ENCODE assay signal across 8 mouse cellular contexts in genomic region chrX:144688207-144689118, GRCm38 (mm10). TPM values are rescaled to one million over a fixed set of nuclear protein-coding genes. Genes with fewer than 3 reads are reported as not detected.
DNase-seq lines count a peak whose midpoint lies in the region; ATAC-seq lines count a peak whose summit lies in the region.

Gene Rtl4, plus strand, starts transcription at chrX:144688907.

- H3K27me3 ChIP-seq in heart, embryonic 15.5 days, result peaks cover 12% of the 10 kb centered on the region; the same call in 1 of the 2 replicates
- H3K27me3 ChIP-seq in forebrain, embryonic 13.5 days, result peaks cover 19% of the 10 kb centered on the region; the same call in 1 of the 2 replicates
- peaks cover 31% of the 10 kb centered on the region for H3K27me3 ChIP-seq in limb, embryonic 11.5 days (ENCODE audit: control insufficient read depth, insufficient read depth, low read length)
- peaks cover 13% of the 10 kb centered on the region for H3K27me3 ChIP-seq in neural tube, embryonic 12.5 days (replicated peaks)

- peak within 1 kb of the TSS; percentile 55 for H3K4me3 ChIP-seq in heart, embryonic 15.5 days
- H3K4me3 ChIP-seq in forebrain, embryonic 13.5 days, result peak within 1 kb of the TSS; percentile 45
- H3K4me3 ChIP-seq in limb, embryonic 11.5 days (ENCODE audit: low read depth, low read length), result peak within 1 kb of the TSS; percentile 33
- H3K4me3 ChIP-seq in neural tube, embryonic 12.5 days, result peak within 1 kb of the TSS; percentile 43

- H3K9ac ChIP-seq in heart, embryonic 15.5 days, result peak within 1 kb of the TSS; percentile 44; the same call in 1 of the 2 replicates
- H3K9ac ChIP-seq in forebrain, embryonic 13.5 days, result peak within 1 kb of the TSS; percentile 56
- no peak within 1 kb of the TSS for H3K9ac ChIP-seq in limb, embryonic 11.5 days (ENCODE audit: low read length)
- peak within 1 kb of the TSS; percentile 42; the same call in 1 of the 2 replicates for H3K9ac ChIP-seq in neural tube, embryonic 12.5 days

- H3K4me1 ChIP-seq in heart, embryonic 15.5 days (replicated peaks), result no peaks in the 10 kb centered on the region; the same call in 1 of the 2 replicates
- no peaks in the 10 kb centered on the region for H3K4me1 ChIP-seq in forebrain, embryonic 13.5 days
- no peaks in the 10 kb centered on the region for H3K4me1 ChIP-seq in limb, embryonic 11.5 days (ENCODE audit: control insufficient read depth, insufficient read depth, low read length)
- H3K4me1 ChIP-seq in neural tube, embryonic 12.5 days, result no peaks in the 10 kb centered on the region

- no peak for DNase-seq in heart, adult 18-20 months
- DNase-seq in limb, embryonic 11.5 days (ENCODE audit: low spot score), result peak; percentile 20

- 15% methylated on average over 26 of the region's 31 CpGs for WGBS in heart, embryonic 15.5 days
- WGBS in forebrain, embryonic 13.5 days, result 25% methylated on average over 10 of the region's 31 CpGs
- 23% methylated on average over 21 of the region's 31 CpGs for WGBS in limb, embryonic 11.5 days
- 10% methylated on average over 22 of the region's 31 CpGs for WGBS in neural tube, embryonic 12.5 days

- H3K27ac ChIP-seq in heart, embryonic 15.5 days, result no peak within 1 kb of the TSS
- H3K27ac ChIP-seq in forebrain, embryonic 13.5 days, result no peak within 1 kb of the TSS
- no peak within 1 kb of the TSS for H3K27ac ChIP-seq in limb, embryonic 11.5 days (replicated peaks; ENCODE audit: low read depth, low read length)
- no peak within 1 kb of the TSS for H3K27ac ChIP-seq in neural tube, embryonic 12.5 days

- ATAC-seq in heart, embryonic 15.5 days (replicated peaks; ENCODE audit: insufficient number of reproducible peaks, insufficient read depth, low FRiP score, low read depth), result no peak; the same call in 1 of the 2 replicates
- peak; percentile 75 for ATAC-seq in common myeloid progenitor, adult 5-6 weeks (replicated peaks; ENCODE audit: low read depth, poor library complexity, severe bottlenecking)
- ATAC-seq in forebrain, embryonic 13.5 days, result peak; percentile 82
- peak; percentile 31; the same call in 1 of the 2 replicates for ATAC-seq in limb, embryonic 11.5 days (ENCODE audit: insufficient number of reproducible peaks, low FRiP score, low TSS enrichment, low read depth)
- ATAC-seq in neural tube, embryonic 12.5 days (ENCODE audit: low FRiP score, low read depth), result peak; percentile 73
- no peak for ATAC-seq in monocyte, adult 5-6 weeks (replicated peaks; ENCODE audit: insufficient number of reproducible peaks, low FRiP score, low TSS enrichment, poor library complexity, severe bottlenecking)
- no peak for ATAC-seq in cerebellum, adult (ENCODE audit: insufficient number of reproducible peaks, low FRiP score, low TSS enrichment)

- no peaks in the 10 kb centered on the region for H3K9me3 ChIP-seq in heart, embryonic 15.5 days (replicated peaks)
- no peaks in the 10 kb centered on the region for H3K9me3 ChIP-seq in forebrain, embryonic 13.5 days (replicated peaks)
- H3K9me3 ChIP-seq in limb, embryonic 11.5 days (ENCODE audit: control insufficient read depth, low read length), result no peaks in the 10 kb centered on the region
- no peaks in the 10 kb centered on the region for H3K9me3 ChIP-seq in neural tube, embryonic 12.5 days

- peak within 1 kb of the TSS; percentile 82 for H3K4me2 ChIP-seq in heart, embryonic 15.5 days
- peak within 1 kb of the TSS; percentile 71 for H3K4me2 ChIP-seq in forebrain, embryonic 13.5 days
- H3K4me2 ChIP-seq in limb, embryonic 11.5 days (ENCODE audit: low read depth, severe bottlenecking), result peak within 1 kb of the TSS; percentile 49
- peak within 1 kb of the TSS; percentile 72 for H3K4me2 ChIP-seq in neural tube, embryonic 12.5 days (replicated peaks)

- H3K36me3 ChIP-seq in heart, embryonic 15.5 days, result no peaks in the 10 kb centered on the region
- H3K36me3 ChIP-seq in forebrain, embryonic 13.5 days (ENCODE audit: poor library complexity, severe bottlenecking), result no peaks in the 10 kb centered on the region
- no peaks in the 10 kb centered on the region for H3K36me3 ChIP-seq in limb, embryonic 11.5 days (ENCODE audit: control insufficient read depth, insufficient read depth, low read length)
- H3K36me3 ChIP-seq in neural tube, embryonic 12.5 days, result no peaks in the 10 kb centered on the region

RNA-seq across cellular contexts. Expression of gene Rtl4, which starts in this region (rescaled TPM):
- polyA plus RNA-seq in heart, embryonic 15.5 days (2015; fragmentation: Nextera tagmentation; extraction: Ambion mirVana), result 0.41 and 0.55 TPM in 2 replicates
- not detected for total RNA-seq in heart, adult 18-20 months (2021)
- not detected in 2 replicates for total RNA-seq in common myeloid progenitor, adult 5-6 weeks (2017)
- 0.18 and 0.23 TPM in 2 replicates for polyA plus RNA-seq in forebrain, embryonic 13.5 days (2015; fragmentation: Nextera tagmentation; extraction: Ambion mirVana)
- polyA plus RNA-seq in limb, embryonic 11.5 days (2014; fragmentation: Nextera tagmentation; extraction: Ambion mirVana), result 0.21 and 0.40 TPM in 2 replicates
- 0.18 and 0.44 TPM in 2 replicates for polyA plus RNA-seq in neural tube, embryonic 12.5 days (2016; fragmentation: Nextera tagmentation; extraction: Ambion mirVana)
- not detected in 3 replicates for total RNA-seq in monocyte, adult 5-6 weeks (2017)

Comparison
In these comparisons a context has a peak if more than half of its experiments do, and no peak if none do; other contexts are left out.
1. Peak in ATAC-seq in common myeloid progenitor, adult 5-6 weeks; RNA of the gene not detected or under 1 TPM.
2. Peak in ATAC-seq, H3K4me3 ChIP-seq, H3K9ac ChIP-seq and H3K4me2 ChIP-seq in forebrain, embryonic 13.5 days; RNA of the gene not detected or under 1 TPM.
3. Peak in DNase-seq, ATAC-seq, H3K4me3 ChIP-seq and H3K4me2 ChIP-seq in limb, embryonic 11.5 days; RNA of the gene not detected or under 1 TPM.
4. Peak in ATAC-seq, H3K4me3 ChIP-seq, H3K9ac ChIP-seq and H3K4me2 ChIP-seq in neural tube, embryonic 12.5 days; RNA of the gene not detected or under 1 TPM.